Comparison of ENCODE assay signal across 9 mouse cellular contexts in the genomic region with DNA sequence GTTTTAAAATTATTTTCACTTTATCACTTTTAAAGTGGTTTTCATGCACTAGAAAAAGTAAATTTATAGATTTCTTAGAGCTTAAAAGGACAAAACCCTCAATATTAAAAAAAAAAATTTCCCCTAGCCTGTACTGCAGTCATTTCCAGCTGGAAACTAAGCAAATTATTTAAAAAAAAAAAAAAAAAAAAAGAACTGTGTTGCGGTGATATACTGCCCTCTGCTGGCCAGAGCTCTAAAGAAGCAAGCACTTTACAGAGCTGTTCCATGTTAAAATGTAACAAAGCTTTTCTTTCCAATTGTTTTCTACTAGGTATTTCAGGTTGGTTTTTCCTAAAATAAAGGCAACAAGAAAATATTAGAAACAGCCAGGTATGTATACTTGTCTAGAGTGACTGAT. TPM values are rescaled to one million over a fixed set of nuclear protein-coding genes. Genes with fewer than 3 reads are reported as not detected.
DNase-seq lines count a peak whose midpoint lies in the region; ATAC-seq and TF ChIP-seq lines count a peak whose summit lies in the region.
"Had no signal": no experiment of that assay in that cellular context is flagged by ENCODE, and none has a peak within 500 bp of the region (broad histone marks: within the 10 kb centered on the region; RNA-seq: fewer than 3 reads in every experiment).

No protein-coding gene starts in this region.

- no peak overlapping the region for H3K4me3 ChIP-seq in forebrain, embryonic 13.5 days
- H3K4me3 ChIP-seq in forebrain, embryonic 10.5 days = no peak overlapping the region
- H3K4me3 ChIP-seq in midbrain, embryonic 14.5 days (replicated peaks; ENCODE audit: low read depth, low read length) = no peak overlapping the region
- no peak overlapping the region for H3K4me3 ChIP-seq in midbrain, embryonic 11.5 days (ENCODE audit: low read depth, low read length)
- H3K4me3 ChIP-seq in liver, embryonic 14.5 days (ENCODE audit: insufficient read depth in 1 of 2, low read depth in 2 of 2, low read length in 2 of 2) = no peak overlapping the region
- H3K4me3 ChIP-seq: heart, embryonic 13.5 days had no signal

- H3K36me3 ChIP-seq in forebrain, embryonic 13.5 days (ENCODE audit: poor library complexity, severe bottlenecking) = no peaks in the 10 kb centered on the region
- H3K36me3 ChIP-seq in forebrain, embryonic 10.5 days (replicated peaks) = no peaks in the 10 kb centered on the region
- no peaks in the 10 kb centered on the region for H3K36me3 ChIP-seq in midbrain, embryonic 14.5 days (ENCODE audit: control insufficient read depth, insufficient read depth, low read length)
- no peaks in the 10 kb centered on the region for H3K36me3 ChIP-seq in midbrain, embryonic 11.5 days (ENCODE audit: control insufficient read depth, insufficient read depth, low read length)
- no peaks in the 10 kb centered on the region for H3K36me3 ChIP-seq in liver, embryonic 14.5 days (replicated peaks; ENCODE audit: control insufficient read depth, insufficient read depth, low read depth)
- H3K36me3 ChIP-seq: heart, embryonic 13.5 days had no signal

- no peaks in the 10 kb centered on the region for H3K4me1 ChIP-seq in forebrain, embryonic 13.5 days
- H3K4me1 ChIP-seq in forebrain, embryonic 10.5 days = no peaks in the 10 kb centered on the region
- no peaks in the 10 kb centered on the region for H3K4me1 ChIP-seq in midbrain, embryonic 14.5 days (ENCODE audit: control insufficient read depth, insufficient read depth, low read length)
- no peaks in the 10 kb centered on the region for H3K4me1 ChIP-seq in midbrain, embryonic 11.5 days (ENCODE audit: control insufficient read depth, insufficient read depth, low read length)
- H3K4me1 ChIP-seq in liver, embryonic 14.5 days (replicated peaks; ENCODE audit: control insufficient read depth in 2 of 2, insufficient read depth in 2 of 2, low read length in 1 of 2) = peaks cover 0 to 20% of the 10 kb centered on the region in 2 experiments; a peak in 2 of 4 replicates
- H3K4me1 ChIP-seq: heart, embryonic 13.5 days had no signal

- no peak overlapping the region for H3K27ac ChIP-seq in forebrain, embryonic 13.5 days
- no peak overlapping the region for H3K27ac ChIP-seq in forebrain, embryonic 10.5 days
- no peak overlapping the region for H3K27ac ChIP-seq in midbrain, embryonic 14.5 days (replicated peaks; ENCODE audit: low read depth, low read length)
- no peak overlapping the region for H3K27ac ChIP-seq in midbrain, embryonic 11.5 days (ENCODE audit: low read depth, low read length)
- no peak overlapping the region for H3K27ac ChIP-seq in liver, embryonic 14.5 days
- H3K27ac ChIP-seq: heart, embryonic 13.5 days had no signal

- H3K9me3 ChIP-seq in forebrain, embryonic 13.5 days (replicated peaks) = no peaks in the 10 kb centered on the region
- H3K9me3 ChIP-seq in forebrain, embryonic 10.5 days = no peaks in the 10 kb centered on the region
- no peaks in the 10 kb centered on the region for H3K9me3 ChIP-seq in midbrain, embryonic 14.5 days (ENCODE audit: control insufficient read depth, low read length)
- no peaks in the 10 kb centered on the region for H3K9me3 ChIP-seq in midbrain, embryonic 11.5 days (ENCODE audit: control insufficient read depth, low read length)
- no peaks in the 10 kb centered on the region for H3K9me3 ChIP-seq in liver, embryonic 14.5 days (ENCODE audit: control insufficient read depth, low read length)
- H3K9me3 ChIP-seq: heart, embryonic 13.5 days had no signal

- no peak for TF ChIP-seq EP300 in liver, embryonic 14.5 days (IDR thresholded peaks at IDR 0.05; ENCODE audit: low read depth)

- DNase-seq in forebrain, embryonic 10.5 days (ENCODE audit: extremely low spot score, low spot score) = no peak
- peak; percentile 75 for DNase-seq in midbrain, embryonic 14.5 days
- DNase-seq in midbrain, embryonic 11.5 days (ENCODE audit: low spot score, missing footprints) = no peak
- peak; percentile 78 for DNase-seq in brain, adult 2 months (ENCODE audit: low read depth, low spot score)
- DNase-seq in liver, embryonic 14.5 days (ENCODE audit: low read depth in 3 of 3, low spot score in 3 of 3) = peak; percentile 30 to 35 (median 31)
- DNase-seq in telencephalon, adult 2 months (ENCODE audit: low read depth, low spot score) = peak; percentile 29

- 0 out of 2 replicates have a peak, but pooled peaks have one; percentile 27 for ATAC-seq in forebrain, embryonic 13.5 days
- ATAC-seq in midbrain, embryonic 14.5 days (ENCODE audit: low FRiP score, low TSS enrichment) = no peak
- no peak for ATAC-seq in midbrain, embryonic 11.5 days (ENCODE audit: low FRiP score)
- peak; percentile 65; the same call in 1 of the 2 replicates for ATAC-seq in erythroid progenitor cell, adult 5-6 weeks (replicated peaks; ENCODE audit: low FRiP score, poor library complexity, severe bottlenecking)
- ATAC-seq in liver, embryonic 14.5 days (ENCODE audit: insufficient read depth) = no peak

- peak; percentile 60; the same call in 1 of the 2 replicates for TF ChIP-seq CTCF in liver, embryonic 14.5 days (IDR thresholded peaks at IDR 0.05; ENCODE audit: low read depth)

- H3K4me2 ChIP-seq in forebrain, embryonic 13.5 days = no peak overlapping the region
- H3K4me2 ChIP-seq in midbrain, embryonic 14.5 days (ENCODE audit: low read length) = no peak overlapping the region
- no peak overlapping the region for H3K4me2 ChIP-seq in midbrain, embryonic 11.5 days
- H3K4me2 ChIP-seq in liver, embryonic 14.5 days (ENCODE audit: low read depth) = no peak overlapping the region
- H3K4me2 ChIP-seq: heart, embryonic 13.5 days had no signal

- 17% methylated on average over 1 of the region's 1 CpGs for WGBS in forebrain, embryonic 13.5 days
- WGBS in forebrain, embryonic 10.5 days = 22% methylated on average over 1 of the region's 1 CpGs
- WGBS in midbrain, embryonic 14.5 days = 12% methylated on average over 1 of the region's 1 CpGs
- 0% methylated on average over 1 of the region's 1 CpGs for WGBS in midbrain, embryonic 11.5 days
- 0% methylated on average over 1 of the region's 1 CpGs for WGBS in liver, embryonic 14.5 days (ENCODE audit: insufficient replicate concordance)

- H3K27me3 ChIP-seq in forebrain, embryonic 13.5 days = no peaks in the 10 kb centered on the region
- H3K27me3 ChIP-seq in forebrain, embryonic 10.5 days (ENCODE audit: poor library complexity, severe bottlenecking) = peaks cover 20% of the 10 kb centered on the region
- H3K27me3 ChIP-seq in midbrain, embryonic 14.5 days (ENCODE audit: control insufficient read depth, insufficient read depth, low read length) = no peaks in the 10 kb centered on the region
- H3K27me3 ChIP-seq in midbrain, embryonic 11.5 days (ENCODE audit: control insufficient read depth, insufficient read depth, low read length) = no peaks in the 10 kb centered on the region
- no peaks in the 10 kb centered on the region for H3K27me3 ChIP-seq in liver, embryonic 14.5 days (ENCODE audit: control insufficient read depth, insufficient read depth, low read length)

- no peak overlapping the region for H3K9ac ChIP-seq in forebrain, embryonic 13.5 days
- no peak overlapping the region for H3K9ac ChIP-seq in midbrain, embryonic 14.5 days (replicated peaks; ENCODE audit: low read length)
- no peak overlapping the region for H3K9ac ChIP-seq in midbrain, embryonic 11.5 days (ENCODE audit: low read length)
- no peak overlapping the region for H3K9ac ChIP-seq in liver, embryonic 14.5 days (replicated peaks)
- H3K9ac ChIP-seq: heart, embryonic 13.5 days had no signal

RNA-seq across cellular contexts. Expression of a gene that starts 4.4 kb away (rescaled TPM):
- 0.58 and 0.61 TPM in 2 replicates for polyA plus RNA-seq in forebrain, embryonic 13.5 days (2015; fragmentation: Nextera tagmentation; extraction: Ambion mirVana)
- polyA plus RNA-seq in forebrain, embryonic 10.5 days (2016; fragmentation: Nextera tagmentation; extraction: Ambion mirVana) = 0.46 and 0.47 TPM in 2 replicates
- polyA plus RNA-seq in midbrain, embryonic 14.5 days (2014; fragmentation: Nextera tagmentation; extraction: Ambion mirVana) = 0.61 and 0.76 TPM in 2 replicates
- 0.23 TPM in 1 of 2 replicates, not detected in the other for polyA plus RNA-seq in midbrain, embryonic 11.5 days (2014; fragmentation: Nextera tagmentation; extraction: Ambion mirVana)
- total RNA-seq in erythroid progenitor cell, adult 5-6 weeks (2015; ENCODE audit: low replicate concordance) = not detected in 2 replicates
- total RNA-seq in erythroid progenitor cell, adult 5-6 weeks (2017; ENCODE audit: low replicate concordance) = not detected in 2 replicates
- polyA plus RNA-seq in liver, embryonic 14.5 days (2012; rRNA removed) = not detected in 2 replicates
- not detected in 2 replicates for polyA plus RNA-seq in liver, embryonic 14.5 days (2014; fragmentation: Nextera tagmentation; extraction: Ambion mirVana)

RNA-seq across cellular contexts. Expression of a gene that starts 24.8 kb away (rescaled TPM):
- polyA plus RNA-seq in forebrain, embryonic 13.5 days (2015; fragmentation: Nextera tagmentation; extraction: Ambion mirVana) = 2.3 and 2.4 TPM in 2 replicates
- polyA plus RNA-seq in forebrain, embryonic 10.5 days (2016; fragmentation: Nextera tagmentation; extraction: Ambion mirVana) = 0.81 and 0.95 TPM in 2 replicates
- 2.6 TPM in 2 replicates for polyA plus RNA-seq in midbrain, embryonic 14.5 days (2014; fragmentation: Nextera tagmentation; extraction: Ambion mirVana)
- polyA plus RNA-seq in midbrain, embryonic 11.5 days (2014; fragmentation: Nextera tagmentation; extraction: Ambion mirVana) = 2.4 and 2.6 TPM in 2 replicates
- 4.0 and 4.2 TPM in 2 replicates for total RNA-seq in erythroid progenitor cell, adult 5-6 weeks (2015; ENCODE audit: low replicate concordance)
- not detected in 2 replicates for total RNA-seq in erythroid progenitor cell, adult 5-6 weeks (2017; ENCODE audit: low replicate concordance)
- polyA plus RNA-seq in liver, embryonic 14.5 days (2012; rRNA removed) = 0.12 and 0.13 TPM in 2 replicates
- 0.09 and 0.56 TPM in 2 replicates for polyA plus RNA-seq in liver, embryonic 14.5 days (2014; fragmentation: Nextera tagmentation; extraction: Ambion mirVana)

Comparison
In these comparisons a context has a peak if more than half of its experiments do, and no peak if none do; other contexts are left out.
1. DNase-seq: peak in midbrain, embryonic 14.5 days (single experiment), brain, adult 2 months (single experiment), liver, embryonic 14.5 days (3 of 3) and telencephalon, adult 2 months (single experiment); none in forebrain, embryonic 10.5 days (single experiment) and midbrain, embryonic 11.5 days (single experiment).
2. ATAC-seq: peak in forebrain, embryonic 13.5 days (single experiment) and erythroid progenitor cell, adult 5-6 weeks (single experiment); none in midbrain, embryonic 14.5 days (single experiment), midbrain, embryonic 11.5 days (single experiment) and liver, embryonic 14.5 days (single experiment).